Mouse (Mus musculus) E14TG2a.4 (cell line): ENCODE data around the gene Notch2.

Experiments used
- CTCF ChIP-seq: conservative IDR thresholded peaks from 2 replicates; pipeline ENCODE4 v1.5.1; 2014; ENCODE audit warnings: low read length
- NANOG ChIP-seq: IDR thresholded peaks from 2 replicates; pipeline ENCODE4 v1.6.1; 2014; ENCODE audit warnings: borderline replicate concordance, low read length, mixed read lengths

GRCm38 (mm10) chr3:98151016-98151415 lies 137.7 kb downstream of the Notch2 start:
- no peak for TF ChIP-seq CTCF
- TF ChIP-seq NANOG, result no peak
